Mouse (Mus musculus): Measurements from ENCODE around the gene Map3k4. TPM values are rescaled to one million over a fixed set of nuclear protein-coding genes. Genes with fewer than 3 reads are reported as not detected.

Gene Map3k4
- polyA plus RNA-seq, 1 experiment from 2014 or later = 58.7 TPM

DNA sequence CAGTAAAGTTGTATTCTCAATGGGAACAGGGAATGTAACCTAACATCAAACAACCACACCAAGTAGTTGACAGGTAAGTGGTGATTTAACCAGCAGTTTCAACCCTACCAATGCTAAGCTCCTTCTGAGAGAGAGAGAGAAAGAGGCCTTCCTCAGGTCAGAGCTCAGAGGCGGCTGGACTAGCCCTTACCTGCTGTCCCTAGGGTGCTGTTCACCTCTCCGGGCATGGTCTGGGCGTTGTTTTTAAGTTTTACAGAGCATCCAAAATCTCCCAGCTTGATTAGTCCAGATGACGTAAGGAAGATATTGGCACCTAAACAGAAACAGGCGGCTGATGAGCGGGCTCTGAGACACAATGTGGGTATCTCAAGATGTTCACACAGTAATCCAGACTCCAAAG, 85.9 kb downstream of the Map3k4 start:
- H3K9me3 ChIP-seq (replicated peaks; ENCODE audit: low read length) = no peaks in the 10 kb centered on the region
- H3K4me1 ChIP-seq (replicated peaks; ENCODE audit: insufficient read depth, low read length) = no peaks in the 10 kb centered on the region
- no peak for TF ChIP-seq CTCF (IDR thresholded peaks at IDR 0.05; ENCODE audit: low read depth)
- peaks cover 61% of the 10 kb centered on the region for H3K36me3 ChIP-seq (ENCODE audit: insufficient read depth, low read length)
- no peak overlapping the region for H3K27ac ChIP-seq
- no peak overlapping the region for H3K4me3 ChIP-seq (replicated peaks; ENCODE audit: low read depth, low read length)
- H3K9ac ChIP-seq (ENCODE audit: low read depth, low read length) = no peak overlapping the region
- ATAC-seq (replicated peaks; ENCODE audit: low FRiP score, low read depth) = no peak
- WGBS = 87% methylated on average over 6 of the region's 6 CpGs
- H3K4me2 ChIP-seq (ENCODE audit: low read length) = no peak overlapping the region
- H3K27me3 ChIP-seq (ENCODE audit: insufficient read depth, low read length) = no peaks in the 10 kb centered on the region
- DNase-seq (ENCODE audit: low spot score) = no peak

DNA sequence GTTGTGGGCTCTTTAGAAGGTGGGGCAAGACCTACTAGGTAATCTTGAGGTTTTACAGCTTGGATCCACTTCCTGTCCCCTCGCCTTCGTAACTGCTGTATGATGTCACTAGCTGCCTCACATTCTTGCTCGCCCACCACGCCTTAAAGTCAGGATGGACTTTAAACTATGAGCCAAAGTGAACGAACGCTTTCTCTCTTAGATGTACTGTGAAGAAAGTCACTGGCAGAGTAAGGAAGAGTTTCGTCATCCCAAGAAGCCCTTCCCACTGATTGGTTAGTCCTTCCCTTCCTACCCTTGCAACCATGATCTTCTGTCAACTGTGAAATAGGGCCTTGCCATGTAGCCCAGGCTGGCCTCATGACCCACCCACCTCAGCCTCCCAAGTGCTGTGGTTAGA, 87.5 kb downstream of the Map3k4 start:
- Histone ChIP-seq H3K27ac (no peak overlapping the region), H3K9ac (ENCODE audit: low read depth, low read length) (no peak overlapping the region), H3K4me3 (replicated peaks; ENCODE audit: low read depth, low read length) (no peak overlapping the region), H3K4me1 (replicated peaks; ENCODE audit: insufficient read depth, low read length) (no peaks in the 10 kb centered on the region), H3K4me2 (ENCODE audit: low read length) (no peak overlapping the region), H3K27me3 (ENCODE audit: insufficient read depth, low read length) (no peaks in the 10 kb centered on the region), H3K9me3 (replicated peaks; ENCODE audit: low read length) (no peaks in the 10 kb centered on the region), H3K36me3 (ENCODE audit: insufficient read depth, low read length) (peaks cover 57% of the 10 kb centered on the region)
- no peak for TF ChIP-seq CTCF (IDR thresholded peaks at IDR 0.05; ENCODE audit: low read depth)
- WGBS = 89% methylated on average over 7 of the region's 7 CpGs
- ATAC-seq (replicated peaks; ENCODE audit: low FRiP score, low read depth) (no peak), DNase-seq (ENCODE audit: low spot score) (no peak)

DNA sequence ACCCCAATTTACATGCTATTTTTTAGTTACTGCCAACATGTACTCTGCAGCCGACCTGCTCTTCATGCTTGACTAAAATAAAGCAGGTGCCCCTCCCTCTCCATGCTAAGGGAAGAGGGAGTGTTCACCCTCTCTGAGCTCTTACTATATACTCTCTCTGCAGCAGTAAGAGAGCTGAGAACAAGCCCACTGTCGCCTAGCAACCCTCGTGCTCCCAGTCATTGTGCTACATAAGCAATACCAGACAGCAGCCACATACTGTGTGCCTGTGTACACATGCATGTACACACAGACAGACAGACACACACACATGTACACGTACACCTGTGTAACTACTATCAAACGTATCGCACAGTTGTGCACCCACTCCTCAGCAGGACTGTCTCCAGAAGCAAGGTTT, 88.4 kb downstream of the Map3k4 start:
- H3K4me1 ChIP-seq (replicated peaks; ENCODE audit: insufficient read depth, low read length) = no peaks in the 10 kb centered on the region
- TF ChIP-seq CTCF (IDR thresholded peaks at IDR 0.05; ENCODE audit: low read depth) = no peak
- H3K4me3 ChIP-seq (replicated peaks; ENCODE audit: low read depth, low read length) = no peak overlapping the region
- no peaks in the 10 kb centered on the region for H3K27me3 ChIP-seq (ENCODE audit: insufficient read depth, low read length)
- H3K9ac ChIP-seq (ENCODE audit: low read depth, low read length) = no peak overlapping the region
- no peak for DNase-seq (ENCODE audit: low spot score)
- 83% methylated on average over 6 of the region's 6 CpGs for WGBS
- H3K9me3 ChIP-seq (replicated peaks; ENCODE audit: low read length) = no peaks in the 10 kb centered on the region
- ATAC-seq (replicated peaks; ENCODE audit: low FRiP score, low read depth) = no peak
- H3K27ac ChIP-seq = no peak overlapping the region
- no peak overlapping the region for H3K4me2 ChIP-seq (ENCODE audit: low read length)
- peaks cover 49% of the 10 kb centered on the region for H3K36me3 ChIP-seq (ENCODE audit: insufficient read depth, low read length)

DNA sequence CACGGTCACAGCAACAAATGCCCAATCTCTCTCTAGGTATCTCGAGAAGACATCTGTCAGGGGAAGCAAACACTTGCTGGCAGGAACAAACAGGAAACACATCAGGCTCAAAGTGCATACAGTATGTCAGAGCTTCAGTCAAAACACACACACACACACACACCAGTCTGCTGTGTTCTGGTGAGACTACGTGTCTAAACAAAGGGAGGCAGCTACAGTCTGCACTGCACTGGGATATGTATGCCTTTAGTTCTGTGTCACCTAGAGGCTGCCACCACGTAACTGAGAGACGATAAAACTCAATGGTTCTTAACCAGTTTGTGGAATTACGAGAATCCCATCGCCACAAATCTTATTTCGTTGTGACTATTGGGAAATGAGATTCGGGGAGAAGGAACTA, 88.8 kb downstream of the Map3k4 start:
- ATAC-seq (replicated peaks; ENCODE audit: low FRiP score, low read depth) = no peak
- no peak overlapping the region for H3K4me3 ChIP-seq (replicated peaks; ENCODE audit: low read depth, low read length)
- H3K9me3 ChIP-seq (replicated peaks; ENCODE audit: low read length) = no peaks in the 10 kb centered on the region
- no peaks in the 10 kb centered on the region for H3K4me1 ChIP-seq (replicated peaks; ENCODE audit: insufficient read depth, low read length)
- no peak overlapping the region for H3K27ac ChIP-seq
- no peak overlapping the region for H3K9ac ChIP-seq (ENCODE audit: low read depth, low read length)
- WGBS = 90% methylated on average over 9 of the region's 9 CpGs
- no peaks in the 10 kb centered on the region for H3K27me3 ChIP-seq (ENCODE audit: insufficient read depth, low read length)
- H3K4me2 ChIP-seq (ENCODE audit: low read length) = no peak overlapping the region
- H3K36me3 ChIP-seq (ENCODE audit: insufficient read depth, low read length) = peaks cover 46% of the 10 kb centered on the region
- no peak for TF ChIP-seq CTCF (IDR thresholded peaks at IDR 0.05; ENCODE audit: low read depth)
- no peak for DNase-seq (ENCODE audit: low spot score)

DNA sequence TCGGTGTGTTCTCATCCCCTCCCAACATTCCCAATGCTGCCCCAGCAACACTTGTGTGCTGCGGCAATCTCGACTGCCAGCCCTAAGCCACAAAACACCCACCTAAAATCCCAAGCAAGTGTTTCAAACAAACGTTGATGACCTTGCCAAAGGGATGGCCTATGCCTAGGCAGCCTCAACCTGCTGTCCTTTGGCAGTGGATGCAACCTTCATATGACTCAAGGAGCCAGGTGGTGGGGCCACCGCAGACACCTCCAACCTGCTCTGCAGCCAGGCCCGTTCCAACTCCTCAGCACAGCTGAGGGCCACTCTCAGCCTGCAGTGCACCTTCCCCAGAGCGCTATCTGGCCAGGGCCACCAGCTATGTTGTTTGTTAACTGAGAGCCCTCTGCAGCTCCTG, 90.1 kb downstream of the Map3k4 start:
- Histone ChIP-seq H3K36me3 (ENCODE audit: insufficient read depth, low read length) (peaks cover 38% of the 10 kb centered on the region), H3K9me3 (replicated peaks; ENCODE audit: low read length) (no peaks in the 10 kb centered on the region), H3K9ac (ENCODE audit: low read depth, low read length) (no peak overlapping the region), H3K27ac (no peak overlapping the region), H3K4me2 (ENCODE audit: low read length) (no peak overlapping the region), H3K27me3 (ENCODE audit: insufficient read depth, low read length) (no peaks in the 10 kb centered on the region), H3K4me3 (replicated peaks; ENCODE audit: low read depth, low read length) (no peak overlapping the region), H3K4me1 (replicated peaks; ENCODE audit: insufficient read depth, low read length) (no peaks in the 10 kb centered on the region)
- TF ChIP-seq CTCF (IDR thresholded peaks at IDR 0.05; ENCODE audit: low read depth) = no peak
- ATAC-seq (replicated peaks; ENCODE audit: low FRiP score, low read depth) = no peak
- WGBS = 94% methylated on average over 7 of the region's 7 CpGs
- DNase-seq (ENCODE audit: low spot score) = no peak

DNA sequence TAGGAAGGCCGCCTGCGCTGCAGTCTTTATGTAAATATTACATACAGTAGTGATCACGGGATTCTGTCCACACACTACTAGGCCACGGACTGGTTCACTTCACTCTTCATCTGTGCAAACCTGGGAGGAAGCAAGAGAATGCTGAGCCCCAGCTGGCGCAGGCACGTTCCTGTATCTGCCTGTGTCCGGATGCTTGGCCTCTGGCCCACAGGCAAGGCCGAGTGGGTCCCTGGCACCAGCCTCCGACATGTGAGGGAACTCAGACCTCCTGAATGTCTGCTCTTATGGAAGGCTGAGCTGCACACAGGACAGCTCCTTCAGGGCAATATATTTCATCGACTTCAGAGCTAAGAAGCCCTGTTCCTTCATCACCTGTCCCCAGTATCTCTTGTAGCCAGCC, 90.6 kb downstream of the Map3k4 start:
- 81% methylated on average over 10 of the region's 10 CpGs for WGBS
- Histone ChIP-seq H3K27ac (no peak overlapping the region), H3K9me3 (replicated peaks; ENCODE audit: low read length) (no peaks in the 10 kb centered on the region)

DNA sequence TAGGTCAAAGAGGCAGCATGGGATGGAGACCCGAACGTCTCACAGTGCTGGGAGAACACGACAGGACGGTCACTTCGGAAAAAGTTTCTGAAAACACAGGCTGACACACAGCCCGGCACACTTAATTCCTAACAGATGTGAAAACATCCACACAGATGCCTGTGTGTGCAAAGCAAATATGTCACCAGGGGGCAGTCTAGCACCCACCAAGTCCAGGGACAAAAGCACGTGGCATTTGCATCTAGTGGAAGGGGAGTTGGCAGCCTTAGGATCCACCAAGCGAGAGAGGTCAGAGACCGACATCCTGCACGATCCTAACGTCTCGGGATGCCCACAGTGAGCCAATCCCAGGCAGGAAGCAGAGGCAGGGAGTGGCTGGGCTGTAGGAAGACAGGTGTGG, 92.0 kb downstream of the Map3k4 start:
- 44% methylated on average over 12 of the region's 12 CpGs for WGBS
- Histone ChIP-seq H3K4me3 (replicated peaks; ENCODE audit: low read depth, low read length) (no peak overlapping the region), H3K9ac (ENCODE audit: low read depth, low read length) (no peak overlapping the region), H3K4me1 (replicated peaks; ENCODE audit: insufficient read depth, low read length) (no peaks in the 10 kb centered on the region), H3K27me3 (ENCODE audit: insufficient read depth, low read length) (no peaks in the 10 kb centered on the region), H3K9me3 (replicated peaks; ENCODE audit: low read length) (no peaks in the 10 kb centered on the region), H3K4me2 (ENCODE audit: low read length) (no peak overlapping the region), H3K36me3 (ENCODE audit: insufficient read depth, low read length) (peaks cover 27% of the 10 kb centered on the region), H3K27ac (no peak overlapping the region)
- DNase-seq (ENCODE audit: low spot score) = peak; percentile 69
- peak; percentile 47; the same call in 1 of the 2 replicates for ATAC-seq (replicated peaks; ENCODE audit: low FRiP score, low read depth)
- TF ChIP-seq CTCF (IDR thresholded peaks at IDR 0.05; ENCODE audit: low read depth) = peak; percentile 76

More for the DNA sequence above, 90.6 kb downstream of the Map3k4 start:
- no peak overlapping the region for H3K4me2 ChIP-seq (ENCODE audit: low read length)
- H3K36me3 ChIP-seq (ENCODE audit: insufficient read depth, low read length) = peaks cover 34% of the 10 kb centered on the region
- H3K27me3 ChIP-seq (ENCODE audit: insufficient read depth, low read length) = no peaks in the 10 kb centered on the region
- DNase-seq (ENCODE audit: low spot score) (no peak), ATAC-seq (replicated peaks; ENCODE audit: low FRiP score, low read depth) (no peak)
- no peak overlapping the region for H3K9ac ChIP-seq (ENCODE audit: low read depth, low read length)
- H3K4me3 ChIP-seq (replicated peaks; ENCODE audit: low read depth, low read length) = no peak overlapping the region
- H3K4me1 ChIP-seq (replicated peaks; ENCODE audit: insufficient read depth, low read length) = no peaks in the 10 kb centered on the region
- TF ChIP-seq CTCF (IDR thresholded peaks at IDR 0.05; ENCODE audit: low read depth) = no peak
